Mouse (Mus musculus) midbrain, postnatal 0 days (tissue): Measurements from ENCODE around the gene Kansl1. TPM values are rescaled to one million over a fixed set of nuclear protein-coding genes. Genes with fewer than 3 reads are reported as not detected.
A peak's percentile ranks its signal among the peaks of the same experiment; 100 is the strongest.

ENCODE experiments used
- ATAC-seq: fragments of 200-750 bp; cut with Nextera tagmentation; 2 replicates; pipeline ENCODE4 v1.8.0; 2017; ENCODE audit warnings: moderate number of reproducible peaks, mild to moderate bottlenecking, moderate TSS enrichment, moderate library complexity; ENCODE audit not compliant: low FRiP score
- DNase-seq: peaks from one replicate; pipeline ENCODE4 v3.0.0-alpha.2; 2015; ENCODE audit warnings: low spot score
- H3K27ac ChIP-seq: fragments of 300-500 bp; sonication (generic); 2 replicates; pipeline ENCODE4 v1.5.1; 2014; ENCODE audit warnings: low read depth, mild to moderate bottlenecking, low read length, mixed read lengths
- H3K27me3 ChIP-seq: fragments of 300-500 bp; sonication (generic); 2 replicates; pipeline ENCODE4 v1.6.1; 2014; ENCODE audit warnings: low read length, control low read depth, mixed read lengths; ENCODE audit not compliant: insufficient read depth
- H3K36me3 ChIP-seq: fragments of 300-500 bp; sonication (generic); 2 replicates; pipeline ENCODE4 v1.6.1; 2014; ENCODE audit warnings: low read length, control low read depth, mixed read lengths; ENCODE audit not compliant: insufficient read depth
- H3K4me1 ChIP-seq: fragments of 300-500 bp; sonication (generic); 2 replicates; pipeline ENCODE4 v1.6.1; 2014; ENCODE audit warnings: mild to moderate bottlenecking, control low read depth, antibody characterized with exemption, low read length, mixed read lengths; ENCODE audit not compliant: insufficient read depth
- H3K4me2 ChIP-seq: fragments of 300-500 bp; sonication (generic); 2 replicates; pipeline ENCODE4 v1.6.1; 2014; ENCODE audit warnings: low read depth, mild to moderate bottlenecking, low read length, mixed read lengths; ENCODE audit not compliant: poor library complexity, severe bottlenecking
- H3K4me3 ChIP-seq: fragments of 300-500 bp; sonication (generic); 2 replicates; pipeline ENCODE4 v1.5.1; 2014; ENCODE audit warnings: low read depth, mild to moderate bottlenecking, low read length, moderate library complexity
- H3K9ac ChIP-seq: fragments of 300-500 bp; sonication (generic); replicated peaks from 2 replicates; pipeline ENCODE4 v1.6.1; 2014; ENCODE audit warnings: mild to moderate bottlenecking, low read length, moderate library complexity, mixed read lengths; ENCODE audit not compliant: poor library complexity, severe bottlenecking
- H3K9me3 ChIP-seq: fragments of 300-500 bp; sonication (generic); 2 replicates; pipeline ENCODE4 v1.6.1; 2016; ENCODE audit warnings: low read length, control low read depth
- CTCF ChIP-seq: IDR thresholded peaks from 2 replicates; pipeline ENCODE4 v1.5.1; 2016; ENCODE audit warnings: antibody characterized with exemption, mild to moderate bottlenecking
- WGBS: fragments of 180-500 bp; shearing (Covaris S2); extraction: QIAGEN DNeasy Blood & Tissue Kit; methylation state at CpG from one replicate; pipeline ENCODE4 v1.1.7; 2014; 5-methylcytosine and 5-hydroxymethylcytosine counted together
- polyA plus RNA-seq: library from polyadenylated mRNA; unstranded; fragments of >200 nt; fragmentation: Nextera tagmentation; extraction: Ambion mirVana; gene quantifications from 2 replicates; pipeline ENCODE4 v1.2.1, GENCODE M21; 2015
- total RNA-seq: library from RNA; depleted of rRNA; stranded (reverse); fragments of >200 nt; gene quantifications from 2 replicates; pipeline ENCODE4 v1.2.3, GENCODE M21; 2014

Gene Kansl1
- total and polyA plus RNA-seq, 2 experiments from 2014 or later: 22.0 to 82.3 TPM

DNA sequence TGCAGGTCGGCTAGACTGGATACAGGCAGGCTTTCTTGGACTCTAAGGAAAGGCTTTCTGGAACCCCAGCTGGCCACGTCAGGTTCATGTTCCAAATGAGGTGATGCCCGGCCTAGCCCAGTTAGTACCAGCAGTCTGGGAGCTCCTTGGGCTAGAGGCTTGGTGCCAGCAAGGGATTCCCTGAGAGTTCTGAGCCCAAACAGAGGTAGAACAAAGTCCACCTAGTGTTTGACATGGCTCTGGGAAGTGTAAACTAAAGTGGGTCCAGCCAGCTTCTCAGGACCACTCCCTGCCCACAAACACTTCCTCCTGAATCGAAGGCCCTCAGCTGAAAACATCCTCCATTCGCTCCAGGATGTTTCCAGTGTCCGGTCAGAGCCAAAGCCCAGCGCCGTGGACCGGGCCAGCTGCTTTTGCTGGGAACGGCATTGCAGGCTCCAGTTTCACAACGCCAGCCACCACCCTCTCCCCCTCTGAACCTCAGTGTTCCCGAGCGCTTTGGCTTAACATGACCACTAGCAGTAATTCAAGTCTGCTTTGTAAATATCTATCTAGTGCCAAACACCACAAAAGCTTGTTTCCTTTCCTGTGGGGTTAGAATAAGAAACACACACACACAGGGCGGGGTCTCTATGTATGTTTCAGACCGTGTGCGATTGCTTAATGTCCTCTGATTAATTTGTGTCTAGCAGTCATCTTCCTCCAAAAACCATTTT is 151.8 kb downstream of the Kansl1 start:
- no peaks in the 10 kb centered on the region for H3K27me3 ChIP-seq

DNA sequence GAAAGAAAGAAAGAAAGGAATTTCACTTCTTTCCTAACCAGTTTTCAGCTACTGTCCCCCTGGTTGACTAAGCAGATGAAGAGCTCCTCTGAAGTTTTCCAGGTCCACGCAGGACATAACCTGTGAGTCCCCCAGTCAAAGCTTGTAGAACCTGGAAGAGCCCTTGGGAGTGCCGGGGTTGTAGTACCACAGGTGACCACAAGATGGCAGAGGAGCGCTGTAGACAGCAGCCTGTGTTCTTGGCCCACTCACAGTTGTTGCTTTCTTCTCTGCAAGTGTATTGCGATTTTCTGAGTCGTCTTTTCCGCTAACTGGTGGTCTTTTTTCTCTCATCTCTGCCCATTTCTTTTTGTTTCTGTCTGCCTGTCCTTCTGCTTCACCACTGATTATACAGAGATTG is 153.0 kb downstream of the Kansl1 start:
- 5% methylated on average over 6 of the region's 6 CpGs for WGBS
- DNase-seq: peak; percentile 87
- ATAC-seq: no peak

More for the DNA sequence above, 151.8 kb downstream of the Kansl1 start:
- no peak for DNase-seq
- H3K9ac ChIP-seq: no peak overlapping the region
- H3K4me2 ChIP-seq: no peak overlapping the region
- H3K9me3 ChIP-seq: no peaks in the 10 kb centered on the region
- no peak overlapping the region for H3K4me3 ChIP-seq
- H3K4me1 ChIP-seq: peaks cover 3% of the 10 kb centered on the region; the same call in 1 of the 2 replicates
- H3K36me3 ChIP-seq: peaks cover 27% of the 10 kb centered on the region
- no peak for ATAC-seq
- TF ChIP-seq CTCF: no peak
- no peak overlapping the region for H3K27ac ChIP-seq
- 68% methylated on average over 16 of the region's 16 CpGs for WGBS

DNA sequence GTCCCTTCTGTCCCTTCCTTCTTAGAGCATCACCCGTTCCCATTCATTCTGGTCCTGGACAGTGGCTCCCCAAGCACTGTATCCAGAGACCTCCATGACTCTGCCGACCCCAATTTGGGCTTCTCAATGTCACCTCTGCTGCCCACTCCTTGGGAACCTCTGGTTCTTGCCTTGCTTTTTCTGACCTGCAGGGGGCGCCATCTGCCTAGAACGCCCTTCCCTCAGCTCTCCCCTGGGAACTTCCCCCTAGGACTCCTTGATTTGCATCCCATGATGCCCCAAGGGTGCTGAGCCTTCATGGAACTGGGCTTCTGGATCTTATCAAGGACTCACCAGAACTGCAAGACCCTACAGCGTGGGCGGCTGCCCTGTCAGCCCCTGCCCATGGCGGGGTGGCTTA is 157.0 kb downstream of the Kansl1 start:
- Histone ChIP-seq H3K4me2 (no peak overlapping the region), H3K4me1 (no peaks in the 10 kb centered on the region), H3K36me3 (peaks cover 33% of the 10 kb centered on the region), H3K9ac (no peak overlapping the region), H3K27me3 (no peaks in the 10 kb centered on the region), H3K27ac (no peak overlapping the region), H3K4me3 (no peak overlapping the region), H3K9me3 (no peaks in the 10 kb centered on the region)
- ATAC-seq (no peak), DNase-seq (no peak)
- WGBS: 70% methylated on average over 7 of the region's 7 CpGs
- TF ChIP-seq CTCF: peak; percentile 63

More for the DNA sequence above, 153.0 kb downstream of the Kansl1 start:
- no peak overlapping the region for H3K27ac ChIP-seq
- H3K27me3 ChIP-seq: no peaks in the 10 kb centered on the region
- H3K4me1 ChIP-seq: peaks cover 3% of the 10 kb centered on the region; the same call in 1 of the 2 replicates
- no peak overlapping the region for H3K4me3 ChIP-seq
- TF ChIP-seq CTCF: peak; percentile 95
- H3K4me2 ChIP-seq: no peak overlapping the region
- H3K36me3 ChIP-seq: peaks cover 26% of the 10 kb centered on the region
- H3K9me3 ChIP-seq: no peaks in the 10 kb centered on the region
- no peak overlapping the region for H3K9ac ChIP-seq

DNA sequence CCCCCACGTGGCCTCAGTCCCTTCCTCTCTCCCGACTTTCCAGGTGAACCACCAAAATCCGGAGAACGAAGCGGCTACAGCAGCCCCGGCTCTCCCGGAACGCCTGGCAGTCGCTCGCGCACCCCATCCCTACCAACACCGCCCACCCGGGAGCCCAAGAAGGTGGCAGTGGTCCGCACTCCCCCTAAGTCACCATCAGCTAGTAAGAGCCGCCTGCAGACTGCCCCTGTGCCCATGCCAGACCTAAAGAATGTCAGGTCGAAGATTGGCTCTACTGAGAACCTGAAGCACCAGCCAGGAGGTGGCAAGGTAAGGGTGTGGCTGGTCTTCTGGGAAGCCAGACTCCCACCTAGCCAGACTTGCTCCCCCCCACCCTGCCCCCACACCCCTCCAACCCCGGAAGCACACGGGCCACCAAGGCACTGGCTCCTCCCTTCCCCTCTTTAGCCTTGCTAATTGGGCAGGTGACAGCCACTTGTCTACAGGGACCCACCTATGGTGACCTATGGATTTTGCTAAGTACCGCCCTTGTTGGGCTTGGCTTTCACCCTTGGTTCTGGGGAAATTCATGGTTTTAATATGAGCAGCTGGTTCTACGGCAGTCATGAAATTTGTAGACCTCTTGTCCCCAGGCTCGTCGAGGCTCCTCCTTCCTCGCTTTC is 158.3 kb downstream of the Kansl1 start:
- ATAC-seq (no peak), DNase-seq (no peak)
- no peak for TF ChIP-seq CTCF
- Histone ChIP-seq H3K4me1 (no peaks in the 10 kb centered on the region), H3K27me3 (no peaks in the 10 kb centered on the region), H3K9ac (no peak overlapping the region), H3K4me3 (no peak overlapping the region), H3K4me2 (no peak overlapping the region), H3K27ac (no peak overlapping the region), H3K9me3 (no peaks in the 10 kb centered on the region), H3K36me3 (peaks cover 39% of the 10 kb centered on the region)
- 25% methylated on average over 23 of the region's 23 CpGs for WGBS

DNA sequence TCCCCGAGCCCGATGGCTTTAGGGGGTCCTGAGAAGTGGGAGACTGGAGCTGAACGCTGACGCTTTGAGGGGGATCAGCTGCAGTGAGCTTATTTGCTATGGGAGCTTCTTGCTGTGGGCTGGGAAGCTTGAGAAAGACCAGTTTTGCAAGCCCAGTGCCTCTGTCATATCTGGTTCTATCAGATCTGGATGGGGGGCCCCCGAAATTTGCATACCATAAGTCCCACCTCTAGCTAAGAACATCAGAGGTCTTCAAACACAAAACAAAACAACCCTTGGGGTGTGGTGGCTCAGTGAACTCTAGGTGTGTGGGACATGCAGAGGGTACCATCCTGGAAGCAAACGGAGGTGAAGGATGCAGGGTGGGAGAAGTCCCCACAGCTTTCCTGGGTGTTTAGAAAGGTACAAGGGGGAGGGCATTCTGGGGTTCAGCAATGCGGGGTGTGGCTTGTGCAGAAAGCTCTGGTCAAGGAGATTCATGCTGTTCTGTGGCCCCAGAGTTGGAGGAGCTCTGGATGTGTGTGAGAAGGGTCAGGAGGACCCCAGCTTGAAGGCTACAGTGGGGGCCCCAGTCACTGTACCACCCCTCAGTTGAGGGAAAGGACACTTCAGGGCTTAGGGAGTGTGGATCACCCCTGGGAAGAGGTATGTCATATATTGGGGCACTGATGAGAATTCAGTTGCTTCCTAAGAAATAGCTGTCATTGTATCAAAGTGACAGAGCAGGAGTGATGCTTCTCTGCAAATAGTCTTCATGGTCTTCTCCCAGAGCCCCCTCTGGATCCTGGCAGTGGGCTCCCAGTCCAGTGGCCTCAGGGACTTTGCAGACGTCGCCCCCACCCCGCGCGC is 159.1 kb downstream of the Kansl1 start:
- no peak overlapping the region for H3K27ac ChIP-seq
- no peak for TF ChIP-seq CTCF
- H3K4me2 ChIP-seq: no peak overlapping the region
- DNase-seq (no peak), ATAC-seq (no peak)
- WGBS: 40% methylated on average over 12 of the region's 12 CpGs
- no peaks in the 10 kb centered on the region for H3K4me1 ChIP-seq
- no peak overlapping the region for H3K4me3 ChIP-seq
- H3K9me3 ChIP-seq: no peaks in the 10 kb centered on the region
- peaks cover 39% of the 10 kb centered on the region for H3K36me3 ChIP-seq
- no peaks in the 10 kb centered on the region for H3K27me3 ChIP-seq
- H3K9ac ChIP-seq: no peak overlapping the region
